Mouse (Mus musculus) cortical plate, adult 2 months (tissue): Measurements from ENCODE around the gene A1cf.

Source experiments
- CTCF ChIP-seq: fragments of 200-500 bp; IDR thresholded peaks from 2 replicates; pipeline ENCODE4 v1.5.1; 2011; ENCODE audit warnings: mild to moderate bottlenecking, control low read depth, low read length; ENCODE audit not compliant: insufficient read depth; ENCODE audit errors: extremely low read depth
- POLR2A ChIP-seq: fragments of 200-500 bp; IDR thresholded peaks from 2 replicates; pipeline ENCODE4 v1.6.1; 2011; ENCODE audit warnings: mild to moderate bottlenecking, low read length, control low read depth; ENCODE audit not compliant: insufficient read depth; ENCODE audit errors: extremely low read depth

GRCm38 (mm10) chr19:31971405-31971804, 102.8 kb downstream of the A1cf start:
- TF ChIP-seq POLR2A (no peak), CTCF (no peak)
